Mouse (Mus musculus): ENCODE measurements around the gene Pdgfc. TPM values are rescaled to one million over a fixed set of nuclear protein-coding genes. Genes with fewer than 3 reads are reported as not detected.

Gene Pdgfc
- polyA plus RNA-seq, 1 experiment from 2014 or later, result 6.1 TPM

- ATAC-seq, result no peak
- no peak overlapping the region for H3K27ac ChIP-seq (ENCODE audit: low read depth, low read length)
- H3K4me3 ChIP-seq (ENCODE audit: low read depth, low read length), result no peak overlapping the region
These were observed 179.4 kb downstream of the Pdgfc start for GRCm38 (mm10) chr3:81215547-81216118.

GRCm38 (mm10) chr3:81221682-81222081, 185.5 kb downstream of the Pdgfc start:
- H3K27ac ChIP-seq (ENCODE audit: low read depth, low read length), result no peak overlapping the region
- H3K9me3 ChIP-seq (ENCODE audit: control insufficient read depth), result no peaks in the 10 kb centered on the region
- no peak overlapping the region for H3K4me3 ChIP-seq (ENCODE audit: low read depth, low read length)
- H3K9ac ChIP-seq (ENCODE audit: low read depth, low read length), result no peak overlapping the region
- no peak overlapping the region for H3K4me2 ChIP-seq (replicated peaks; ENCODE audit: low read depth)
- H3K36me3 ChIP-seq (ENCODE audit: control insufficient read depth, insufficient read depth), result no peaks in the 10 kb centered on the region
- H3K27me3 ChIP-seq (replicated peaks; ENCODE audit: control insufficient read depth, insufficient read depth, low read length), result no peaks in the 10 kb centered on the region
- H3K4me1 ChIP-seq (replicated peaks; ENCODE audit: control insufficient read depth, insufficient read depth, low read length), result no peaks in the 10 kb centered on the region
- TF ChIP-seq CTCF (IDR thresholded peaks at IDR 0.05; ENCODE audit: low read depth), result no peak
- ATAC-seq, result no peak
- 58% methylated on average over 4 of the region's 4 CpGs for WGBS

More at GRCm38 (mm10) chr3:81215547-81216118, 179.4 kb downstream of the Pdgfc start:
- Histone ChIP-seq H3K4me1 (replicated peaks; ENCODE audit: control insufficient read depth, insufficient read depth, low read length) (no peaks in the 10 kb centered on the region), H3K4me2 (replicated peaks; ENCODE audit: low read depth) (no peak overlapping the region), H3K27me3 (replicated peaks; ENCODE audit: control insufficient read depth, insufficient read depth, low read length) (no peaks in the 10 kb centered on the region), H3K9ac (ENCODE audit: low read depth, low read length) (no peak overlapping the region), H3K36me3 (ENCODE audit: control insufficient read depth, insufficient read depth) (no peaks in the 10 kb centered on the region), H3K9me3 (ENCODE audit: control insufficient read depth) (no peaks in the 10 kb centered on the region)
- 60% methylated on average over 4 of the region's 4 CpGs for WGBS
- TF ChIP-seq CTCF (IDR thresholded peaks at IDR 0.05; ENCODE audit: low read depth), result no peak

GRCm38 (mm10) chr3:81228344-81228743, 192.1 kb downstream of the Pdgfc start:
- no peak for ATAC-seq
- Histone ChIP-seq H3K27me3 (replicated peaks; ENCODE audit: control insufficient read depth, insufficient read depth, low read length) (no peaks in the 10 kb centered on the region), H3K27ac (ENCODE audit: low read depth, low read length) (no peak overlapping the region), H3K9me3 (ENCODE audit: control insufficient read depth) (no peaks in the 10 kb centered on the region), H3K4me3 (ENCODE audit: low read depth, low read length) (no peak overlapping the region), H3K4me2 (replicated peaks; ENCODE audit: low read depth) (no peak overlapping the region), H3K36me3 (ENCODE audit: control insufficient read depth, insufficient read depth) (no peaks in the 10 kb centered on the region), H3K4me1 (replicated peaks; ENCODE audit: control insufficient read depth, insufficient read depth, low read length) (no peaks in the 10 kb centered on the region), H3K9ac (ENCODE audit: low read depth, low read length) (no peak overlapping the region)
- 56% methylated on average over 4 of the region's 4 CpGs for whole genome bisulfite sequencing
- no peak for TF ChIP-seq CTCF (IDR thresholded peaks at IDR 0.05; ENCODE audit: low read depth)

GRCm38 (mm10) chr3:81242697-81243590, 206.7 kb downstream of the Pdgfc start:
- Histone ChIP-seq H3K27ac (ENCODE audit: low read depth, low read length) (no peak overlapping the region), H3K9ac (ENCODE audit: low read depth, low read length) (no peak overlapping the region), H3K9me3 (ENCODE audit: control insufficient read depth) (no peaks in the 10 kb centered on the region), H3K4me2 (replicated peaks; ENCODE audit: low read depth) (no peak overlapping the region), H3K27me3 (replicated peaks; ENCODE audit: control insufficient read depth, insufficient read depth, low read length) (no peaks in the 10 kb centered on the region), H3K4me1 (replicated peaks; ENCODE audit: control insufficient read depth, insufficient read depth, low read length) (no peaks in the 10 kb centered on the region), H3K4me3 (ENCODE audit: low read depth, low read length) (no peak overlapping the region), H3K36me3 (ENCODE audit: control insufficient read depth, insufficient read depth) (no peaks in the 10 kb centered on the region)
- no peak for TF ChIP-seq CTCF (IDR thresholded peaks at IDR 0.05; ENCODE audit: low read depth)
- 22% methylated on average over 7 of the region's 7 CpGs for WGBS
- ATAC-seq, result no peak

GRCm38 (mm10) chr3:81243591-81243990, 207.4 kb downstream of the Pdgfc start:
- Histone ChIP-seq H3K9ac (ENCODE audit: low read depth, low read length) (no peak overlapping the region), H3K27ac (ENCODE audit: low read depth, low read length) (no peak overlapping the region), H3K4me3 (ENCODE audit: low read depth, low read length) (no peak overlapping the region), H3K4me1 (replicated peaks; ENCODE audit: control insufficient read depth, insufficient read depth, low read length) (no peaks in the 10 kb centered on the region), H3K36me3 (ENCODE audit: control insufficient read depth, insufficient read depth) (no peaks in the 10 kb centered on the region), H3K27me3 (replicated peaks; ENCODE audit: control insufficient read depth, insufficient read depth, low read length) (no peaks in the 10 kb centered on the region), H3K4me2 (replicated peaks; ENCODE audit: low read depth) (no peak overlapping the region), H3K9me3 (ENCODE audit: control insufficient read depth) (no peaks in the 10 kb centered on the region)
- TF ChIP-seq CTCF (IDR thresholded peaks at IDR 0.05; ENCODE audit: low read depth), result no peak
- ATAC-seq, result no peak
- 64% methylated on average over 6 of the region's 6 CpGs for WGBS

- TF ChIP-seq CTCF (IDR thresholded peaks at IDR 0.05; ENCODE audit: low read depth), result no peak
- Histone ChIP-seq H3K9ac (ENCODE audit: low read depth, low read length) (no peak overlapping the region), H3K9me3 (ENCODE audit: control insufficient read depth) (no peaks in the 10 kb centered on the region), H3K27me3 (replicated peaks; ENCODE audit: control insufficient read depth, insufficient read depth, low read length) (no peaks in the 10 kb centered on the region), H3K36me3 (ENCODE audit: control insufficient read depth, insufficient read depth) (no peaks in the 10 kb centered on the region), H3K4me3 (ENCODE audit: low read depth, low read length) (no peak overlapping the region), H3K27ac (ENCODE audit: low read depth, low read length) (no peak overlapping the region), H3K4me1 (replicated peaks; ENCODE audit: control insufficient read depth, insufficient read depth, low read length) (no peaks in the 10 kb centered on the region), H3K4me2 (replicated peaks; ENCODE audit: low read depth) (no peak overlapping the region)
- WGBS, result 100% methylated on average over 1 of the region's 1 CpGs
- no peak for ATAC-seq
These were observed 226.6 kb downstream of the Pdgfc start for GRCm38 (mm10) chr3:81262801-81263200.

Other genes starting within 250 kb of the Pdgfc start
- 0.76 and 0.93 TPM in 2 replicates for gene Gria2, start 233.6 kb upstream of the Pdgfc start, polyA plus RNA-seq (2015; fragmentation: Nextera tagmentation; extraction: Ambion mirVana)
- gene Glrb, start 122.8 kb upstream of the Pdgfc start, polyA plus RNA-seq (2015; fragmentation: Nextera tagmentation; extraction: Ambion mirVana), result 0.99 and 1.7 TPM in 2 replicates